Mouse (Mus musculus): ENCODE results near the gene Cypt15.

GRCm38 (mm10) chrX:39370932-39371331 lies 24.9 kb downstream of the Cypt15 start:
- TF ChIP-seq POLR2A (IDR thresholded peaks at IDR 0.05; ENCODE audit: low read depth, low read length) (no peak), CTCF (IDR thresholded peaks at IDR 0.05; ENCODE audit: extremely low read depth, insufficient read depth, insufficient read length, insufficient replicate concordance) (no peak)

Measured in spleen, adult 2 months (tissue).